Mouse (Mus musculus) E14TG2a.4 (cell line): ENCODE data around the gene Nrxn1.

ENCODE experiments used
- H3K27me3 ChIP-seq: 2 replicates; pipeline ENCODE4 v1.6.1; 2014; ENCODE audit warnings: low read length, control low read depth; ENCODE audit not compliant: insufficient read depth
- H3K36me3 ChIP-seq: 2 replicates; pipeline ENCODE4 v1.6.1; 2014; ENCODE audit warnings: low read length, control low read depth; ENCODE audit not compliant: insufficient read depth
- H3K4me1 ChIP-seq: replicated peaks from 2 replicates; pipeline ENCODE4 v1.6.1; 2014; ENCODE audit warnings: low read depth, low read length, control low read depth
- H3K4me3 ChIP-seq: replicated peaks from 2 replicates; pipeline ENCODE4 v1.5.1; 2014; ENCODE audit warnings: mild to moderate bottlenecking, low read length
- H3K9me3 ChIP-seq: 2 replicates; pipeline ENCODE4 v1.6.1; 2014; ENCODE audit warnings: low read length, control low read depth
- CTCF ChIP-seq: conservative IDR thresholded peaks from 2 replicates; pipeline ENCODE4 v1.5.1; 2014; ENCODE audit warnings: low read length
- NANOG ChIP-seq: IDR thresholded peaks from 2 replicates; pipeline ENCODE4 v1.6.1; 2014; ENCODE audit warnings: borderline replicate concordance, low read length, mixed read lengths
- POU5F1 ChIP-seq: IDR thresholded peaks from 2 replicates; pipeline ENCODE4 v1.6.1; 2014; ENCODE audit warnings: low read length, borderline replicate concordance

Gene Nrxn1

GRCm38 (mm10) chr17:91086412-91086811, 6.5 kb downstream of the Nrxn1 start:
- H3K4me1 ChIP-seq, result no peaks in the 10 kb centered on the region; the same call in 1 of the 2 replicates
- no peak for TF ChIP-seq CTCF
- no peak for TF ChIP-seq NANOG
- no peak for TF ChIP-seq POU5F1
- H3K36me3 ChIP-seq, result no peaks in the 10 kb centered on the region
- H3K4me3 ChIP-seq, result no peak overlapping the region
- peaks cover 31% of the 10 kb centered on the region for H3K27me3 ChIP-seq
- peaks cover 4% of the 10 kb centered on the region; the same call in 1 of the 2 replicates for H3K9me3 ChIP-seq

DNA sequence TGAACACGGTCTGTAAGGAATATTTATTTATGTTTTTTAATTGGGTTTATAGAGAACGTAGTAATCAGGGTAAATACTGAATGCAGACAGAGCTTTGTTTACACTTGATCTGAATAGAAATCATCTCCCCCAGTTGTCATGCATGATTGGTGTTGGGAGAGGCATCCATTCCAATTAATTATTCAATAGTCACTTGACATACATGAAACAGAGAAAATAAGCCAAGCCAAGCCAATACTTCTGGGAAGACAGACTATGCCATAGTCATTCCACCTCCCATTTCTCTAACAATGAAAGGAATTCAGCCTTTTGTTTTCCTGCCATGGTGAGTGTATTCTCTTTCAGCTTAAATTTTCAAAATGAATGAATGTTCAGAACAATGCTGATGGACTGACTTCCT, 7.5 kb downstream of the Nrxn1 start:
- peaks cover 28% of the 10 kb centered on the region for H3K27me3 ChIP-seq
- H3K36me3 ChIP-seq, result no peaks in the 10 kb centered on the region
- H3K9me3 ChIP-seq, result peaks cover 4% of the 10 kb centered on the region; the same call in 1 of the 2 replicates
- no peak overlapping the region for H3K4me3 ChIP-seq
- TF ChIP-seq NANOG, result no peak
- TF ChIP-seq CTCF, result no peak
- no peak for TF ChIP-seq POU5F1
- no peaks in the 10 kb centered on the region; the same call in 1 of the 2 replicates for H3K4me1 ChIP-seq

DNA sequence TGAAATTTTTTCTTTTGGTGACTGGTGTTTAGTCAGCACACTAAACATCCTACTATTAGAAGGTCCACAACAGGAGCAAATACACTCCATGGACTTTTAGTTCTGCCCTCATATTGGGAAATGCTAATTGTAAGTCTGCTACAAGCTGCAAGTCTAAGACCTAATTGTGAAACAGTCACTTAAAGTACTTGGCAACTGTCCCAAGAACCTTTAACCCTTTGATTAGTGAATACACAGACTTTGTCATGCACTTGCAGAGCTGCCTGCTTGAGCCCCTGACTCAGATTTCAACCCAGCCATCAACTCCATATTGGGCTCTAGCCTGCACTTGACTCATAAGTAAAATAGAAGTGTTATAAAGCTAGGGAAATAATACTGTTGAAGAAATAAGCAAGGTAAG, 13.8 kb downstream of the Nrxn1 start:
- Histone ChIP-seq H3K36me3 (no peaks in the 10 kb centered on the region), H3K4me3 (no peak overlapping the region), H3K9me3 (no peaks in the 10 kb centered on the region), H3K4me1 (no peaks in the 10 kb centered on the region), H3K27me3 (no peaks in the 10 kb centered on the region)
- no peak for TF ChIP-seq NANOG

DNA sequence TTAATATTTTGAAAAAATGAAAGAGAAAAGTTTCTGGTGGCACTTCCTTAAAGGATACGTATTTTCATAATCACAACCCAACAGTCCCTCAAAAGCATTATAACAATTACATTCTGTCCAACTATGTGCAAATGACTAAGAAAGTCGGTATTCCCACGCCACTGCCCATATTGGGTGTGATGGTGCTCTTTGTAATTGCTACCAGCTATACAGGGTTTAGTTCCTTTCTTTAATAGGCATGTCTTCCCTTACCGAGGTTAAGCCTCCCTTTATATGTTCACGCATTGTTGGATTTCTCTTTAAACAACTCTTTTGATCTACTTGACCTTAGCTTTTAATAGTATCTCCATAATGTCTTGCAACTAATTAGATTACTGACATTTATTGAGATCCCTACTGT, 18.1 kb downstream of the Nrxn1 start:
- Histone ChIP-seq H3K4me1 (no peaks in the 10 kb centered on the region), H3K36me3 (no peaks in the 10 kb centered on the region), H3K9me3 (no peaks in the 10 kb centered on the region), H3K27me3 (no peaks in the 10 kb centered on the region), H3K4me3 (no peak overlapping the region)
- TF ChIP-seq CTCF (no peak), POU5F1 (no peak), NANOG (no peak)

DNA sequence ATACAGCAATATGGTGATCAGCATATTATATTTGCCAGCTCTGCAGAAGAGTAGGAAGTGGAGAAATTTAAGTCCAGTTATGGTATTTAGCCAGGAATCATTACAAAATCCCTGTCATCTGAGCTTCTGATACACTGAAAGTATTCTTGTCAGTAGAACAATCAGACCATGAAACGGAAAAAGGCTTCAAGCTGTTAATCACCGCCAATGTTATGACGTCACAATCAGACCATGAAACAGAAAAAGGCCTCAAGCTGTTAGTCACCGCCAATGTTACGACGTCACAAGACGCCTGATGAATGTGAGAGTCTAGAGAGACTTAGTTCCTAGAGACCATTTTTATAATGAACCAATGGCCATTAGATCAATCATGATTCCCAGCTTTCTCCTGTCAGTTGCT, 59.4 kb downstream of the Nrxn1 start:
- Histone ChIP-seq H3K36me3 (no peaks in the 10 kb centered on the region), H3K4me3 (no peak overlapping the region), H3K27me3 (no peaks in the 10 kb centered on the region), H3K4me1 (no peaks in the 10 kb centered on the region), H3K9me3 (no peaks in the 10 kb centered on the region)
- TF ChIP-seq CTCF (no peak), POU5F1 (no peak), NANOG (no peak)

DNA sequence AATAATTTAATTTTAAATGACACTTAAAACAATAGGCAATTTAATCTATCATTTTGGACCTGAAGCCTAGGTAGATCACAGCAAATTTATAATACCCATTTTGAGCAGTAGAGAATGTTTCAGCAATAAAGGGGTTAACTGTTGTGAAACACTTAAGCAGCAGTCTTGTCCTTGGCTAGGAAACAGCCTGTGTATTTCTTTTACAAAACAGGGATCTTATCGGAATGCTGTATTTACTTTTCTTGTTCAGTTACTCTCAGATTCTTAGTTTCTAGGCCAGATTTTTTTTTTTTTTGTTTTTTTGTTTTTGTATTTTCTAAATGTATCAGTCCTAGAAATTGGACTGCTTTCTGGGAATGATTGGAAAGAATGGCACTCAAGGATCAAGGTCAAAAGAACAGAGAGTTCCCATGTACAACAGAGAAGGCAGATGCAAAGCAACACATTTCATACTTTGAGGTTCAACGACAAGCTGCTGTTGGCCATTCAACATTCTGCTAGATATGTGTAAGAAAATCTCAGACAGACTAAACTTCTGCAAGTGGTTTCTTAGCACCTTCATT, 67.7 kb downstream of the Nrxn1 start:
- TF ChIP-seq POU5F1, result no peak
- no peak for TF ChIP-seq CTCF
- no peak for TF ChIP-seq NANOG
- Histone ChIP-seq H3K4me1 (no peaks in the 10 kb centered on the region), H3K9me3 (no peaks in the 10 kb centered on the region), H3K27me3 (no peaks in the 10 kb centered on the region), H3K4me3 (no peak overlapping the region), H3K36me3 (no peaks in the 10 kb centered on the region)

GRCm38 (mm10) chr17:91007385-91008089, 85.3 kb downstream of the Nrxn1 start:
- no peaks in the 10 kb centered on the region for H3K9me3 ChIP-seq
- no peak overlapping the region for H3K4me3 ChIP-seq

DNA sequence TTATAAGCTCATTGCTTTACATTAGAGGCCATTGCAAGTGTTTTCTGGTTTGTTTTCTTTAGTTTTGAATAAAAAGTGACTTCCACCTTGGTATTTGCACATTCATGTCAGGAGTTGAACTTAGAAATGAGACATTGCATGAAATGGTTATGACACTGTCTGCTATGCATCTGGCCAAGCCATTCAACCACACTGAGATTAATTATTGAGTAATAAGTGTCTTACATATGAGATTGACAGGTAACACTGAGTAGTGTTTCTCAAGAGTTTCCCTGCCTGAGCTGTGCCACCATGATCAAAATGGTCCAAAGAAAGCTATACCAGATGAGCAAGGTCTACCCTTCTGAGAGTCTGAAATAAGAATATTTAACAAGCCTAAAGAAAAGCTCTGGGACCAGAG, 92.5 kb downstream of the Nrxn1 start:
- peaks cover 5% of the 10 kb centered on the region for H3K4me1 ChIP-seq
- TF ChIP-seq NANOG, result no peak
- TF ChIP-seq CTCF, result no peak
- no peak for TF ChIP-seq POU5F1
- H3K27me3 ChIP-seq, result no peaks in the 10 kb centered on the region
- H3K9me3 ChIP-seq, result no peaks in the 10 kb centered on the region
- H3K36me3 ChIP-seq, result no peaks in the 10 kb centered on the region
- no peak overlapping the region for H3K4me3 ChIP-seq

More at GRCm38 (mm10) chr17:91007385-91008089, 85.3 kb downstream of the Nrxn1 start:
- Histone ChIP-seq H3K27me3 (no peaks in the 10 kb centered on the region), H3K36me3 (no peaks in the 10 kb centered on the region), H3K4me1 (no peaks in the 10 kb centered on the region)
- TF ChIP-seq NANOG (no peak), POU5F1 (no peak), CTCF (no peak)

DNA sequence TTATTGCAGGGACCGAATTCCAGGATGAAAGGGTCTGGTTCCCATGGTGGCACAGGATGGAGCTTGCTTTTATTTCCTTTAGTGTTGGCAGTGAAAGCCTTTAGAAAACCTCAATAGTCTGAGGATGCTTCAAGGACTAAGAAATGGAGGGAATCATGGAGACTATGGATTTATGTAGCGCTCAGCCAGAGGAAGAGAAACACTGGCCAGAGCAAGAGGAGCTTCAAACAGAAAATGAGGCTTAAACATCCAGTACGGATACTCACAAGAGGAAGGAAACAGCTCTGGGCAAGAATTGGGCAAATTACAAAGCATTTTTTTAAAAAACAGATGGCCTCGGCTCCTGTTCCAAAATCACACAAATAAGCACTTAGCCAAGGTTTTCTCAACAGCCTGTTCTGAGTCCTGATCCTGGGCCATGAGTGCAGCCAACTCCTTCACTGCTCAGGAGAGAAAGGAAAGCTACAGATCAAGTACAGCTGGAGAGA, 93.2 kb downstream of the Nrxn1 start:
- Histone ChIP-seq H3K36me3 (no peaks in the 10 kb centered on the region), H3K4me3 (no peak overlapping the region), H3K4me1 (peaks cover 9% of the 10 kb centered on the region), H3K27me3 (no peaks in the 10 kb centered on the region), H3K9me3 (no peaks in the 10 kb centered on the region)
- TF ChIP-seq POU5F1 (no peak), CTCF (no peak), NANOG (no peak)
